Mouse (Mus musculus) left cerebral cortex, postnatal 4 days (tissue): ENCODE data around the gene Pf4. TPM values are rescaled to one million over a fixed set of nuclear protein-coding genes. Genes with fewer than 3 reads are reported as not detected.
A peak's percentile ranks its signal among the peaks of the same experiment; 100 is the strongest.
"Not testable (repeated sequence)": the region's sequence is repeated elsewhere in the genome, so short reads cannot be mapped to it uniquely, and the experiment has no call there.

Experiments used
- DNase-seq: peaks from one replicate; pipeline ENCODE4 v3.0.0-alpha.2; 2022
- intact Hi-C: fragments of 180-260 bp; cut with DNase I; formaldehyde crosslinking; loops from one replicate; pipeline ENCODE4 v1.15.1; 2025
- microRNA-seq: library from miRNA; unstranded; fragments of <30 nt; microRNA quantifications from one replicate; pipeline ENCODE4 v1.2.0, GENCODE M21; 2022
- total RNA-seq, 2 experiments: library from RNA; stranded (reverse); gene quantifications; 2 replicates each; pipeline ENCODE4 v1.2.3; 2021

Gene Pf4
- total RNA-seq, 2 experiments from 2014 or later, result 9.8 to 11.2 TPM

- DNase-seq, result peak; percentile 24
- intact Hi-C loops, result no loop called here
Observed at GRCm38 (mm10) chr5:90785659-90786588, 13.7 kb downstream of the Pf4 start, which contains the start of gene Cxcl3. TSS of gene Cxcl3 (plus strand) at chr5:90786103.

GRCm38 (mm10) chr5:90788114-90788513 is 15.9 kb downstream of the Pf4 start:
- no peak for DNase-seq
- intact Hi-C loops, result no loop called here

GRCm38 (mm10) chr5:90789306-90790073 is 17.3 kb downstream of the Pf4 start:
- no peak for DNase-seq
- intact Hi-C loops, result no loop called here

GRCm38 (mm10) chr5:90790074-90790502 is 17.9 kb downstream of the Pf4 start:
- DNase-seq, result no peak
- intact Hi-C loops, result no loop called here

GRCm38 (mm10) chr5:90794195-90794625 is 22.0 kb downstream of the Pf4 start, which contains the start of gene Cxcl15:
TSS of gene Cxcl15 (plus strand) at chr5:90794534.
- no peak for DNase-seq
- intact Hi-C loops, result no loop called here

- intact Hi-C loops, DNase-seq: not testable (repeated sequence)
Observed at GRCm38 (mm10) chr5:90795392-90795791, 23.2 kb downstream of the Pf4 start.

- intact Hi-C loops, result no loop called here
- DNase-seq, result no peak
Observed at GRCm38 (mm10) chr5:90804574-90804973, 32.3 kb downstream of the Pf4 start.

GRCm38 (mm10) chr5:90806050-90806449 is 33.8 kb downstream of the Pf4 start:
- intact Hi-C loops, result no loop called here
- no peak for DNase-seq

GRCm38 (mm10) chr5:90807176-90807950 is 35.1 kb downstream of the Pf4 start:
- intact Hi-C loops, result no loop called here
- no peak for DNase-seq

GRCm38 (mm10) chr5:90819756-90820155 is 47.5 kb downstream of the Pf4 start:
- intact Hi-C loops, result no loop called here
- DNase-seq, result no peak

Small RNAs within 50 kb of the gene (microRNA-seq; reads per million reads assigned to microRNA genes)
- gene Gm24322, result not detected

Other genes with a start within 250 kb of the Pf4 start
- gene 5830473C10Rik, start 211.3 kb upstream of the Pf4 start, total RNA-seq, result under 1 TPM; 0.54 TPM
- 1 to 10 TPM; 1.4 TPM for gene Rassf6, start 131.8 kb upstream of the Pf4 start, total RNA-seq
- gene Cxcl5, start 13.1 kb upstream of the Pf4 start, total RNA-seq, result not detected
- under 1 TPM in 1 of 2 experiments, not detected in 1; 0.36 TPM for gene Ppbp, start 3.9 kb upstream of the Pf4 start, total RNA-seq
- not detected for gene Cxcl3, start 13.7 kb downstream of the Pf4 start, total RNA-seq
- gene Cxcl15, start 22.1 kb downstream of the Pf4 start, total RNA-seq, result not detected
- under 1 TPM; 0.50 to 0.68 TPM for gene Cxcl1, start 118.8 kb downstream of the Pf4 start, total RNA-seq
- not detected for gene Cxcl2, start 131.4 kb downstream of the Pf4 start, total RNA-seq
- gene Mthfd2l, start 158.7 kb downstream of the Pf4 start, total RNA-seq, result 10 to 100 TPM; 28.8 to 29.2 TPM